Mouse (Mus musculus) neural tube, embryonic 10.5 days (tissue): ENCODE measurements at regions not wholly inside any gene's neighbourhood (a gene's known extent, or its start where the extent isn't known, plus 50 kb on each side); places are given as distances from the start of the nearest gene placed in this dataset.
"Not testable (repeated sequence)": the region's sequence is repeated elsewhere in the genome, so short reads cannot be mapped to it uniquely, and the experiment has no call there.

ENCODE experiments used
- DNase-seq: peaks from one replicate; pipeline ENCODE4 v3.0.0-alpha.2; 2017; ENCODE audit warnings: low spot score; ENCODE audit errors: extremely low spot score

GRCm38 (mm10) chr4:44424831-44425704 is 124.4 kb downstream of the Melk start:
- DNase-seq = peak; percentile 61

- DNase-seq = no peak
These were observed 133.9 kb downstream of the Melk start for GRCm38 (mm10) chr4:44434593-44434992.

- no peak for DNase-seq
These were observed 144.8 kb downstream of the Melk start for GRCm38 (mm10) chr4:44445511-44445910.

GRCm38 (mm10) chr4:44450881-44451532 is 150.3 kb downstream of the Melk start:
- DNase-seq = no peak

- DNase-seq = no peak
These were observed 151.5 kb downstream of the Melk start for GRCm38 (mm10) chr4:44452043-44452618.

DNA sequence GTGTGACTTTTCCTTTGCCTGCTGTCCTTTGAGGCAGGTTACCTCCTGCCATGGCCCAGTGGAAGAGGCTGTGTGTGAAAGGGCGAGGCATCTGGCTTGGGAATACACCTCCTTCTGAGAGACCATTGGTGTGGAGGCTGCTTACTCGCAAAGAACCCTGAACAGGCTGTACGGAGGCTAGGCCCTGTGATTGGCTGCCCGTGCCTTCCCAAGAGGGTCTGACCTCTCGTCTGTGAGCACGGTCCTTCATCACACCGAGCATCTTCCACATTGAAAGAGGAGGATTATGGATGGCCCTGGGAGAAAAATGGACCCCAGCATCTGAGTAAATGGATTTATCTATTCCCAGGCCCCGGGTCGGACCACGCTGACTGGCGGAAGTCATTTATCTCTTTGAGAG is 152.9 kb downstream of the Melk start:
- no peak for DNase-seq

GRCm38 (mm10) chr4:44455851-44456250 is 155.2 kb downstream of the Melk start:
- no peak for DNase-seq

DNA sequence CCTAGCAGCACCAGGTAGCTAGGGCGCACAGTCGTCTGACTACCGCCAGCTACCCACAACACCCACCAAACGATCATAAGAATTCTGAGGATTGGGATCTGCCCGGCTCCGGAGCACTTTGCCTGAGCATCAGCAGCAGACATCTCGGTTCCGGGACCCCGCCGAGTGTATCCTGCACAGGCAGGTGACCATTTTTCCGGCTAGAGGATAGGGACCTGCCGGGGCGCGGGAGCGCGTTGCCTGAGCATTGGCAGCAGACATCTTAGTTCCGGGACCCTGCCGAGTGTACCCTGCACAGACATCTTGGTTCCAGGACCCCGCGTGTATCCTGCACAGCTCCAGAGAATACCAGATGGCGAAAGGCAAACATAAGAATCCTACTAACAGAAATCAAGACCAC is 172.8 kb downstream of the Melk start:
- DNase-seq = not testable (repeated sequence)
